Mouse (Mus musculus) fat pad, adult 2 months (tissue): ENCODE results near the gene Nwd2.

Experiments
- DNase-seq: peaks from one replicate; pipeline ENCODE4 v3.0.0-alpha.2; 2011; ENCODE audit warnings: low read depth, low spot score; ENCODE audit errors: extremely low read depth

Nwd2 gene

DNA sequence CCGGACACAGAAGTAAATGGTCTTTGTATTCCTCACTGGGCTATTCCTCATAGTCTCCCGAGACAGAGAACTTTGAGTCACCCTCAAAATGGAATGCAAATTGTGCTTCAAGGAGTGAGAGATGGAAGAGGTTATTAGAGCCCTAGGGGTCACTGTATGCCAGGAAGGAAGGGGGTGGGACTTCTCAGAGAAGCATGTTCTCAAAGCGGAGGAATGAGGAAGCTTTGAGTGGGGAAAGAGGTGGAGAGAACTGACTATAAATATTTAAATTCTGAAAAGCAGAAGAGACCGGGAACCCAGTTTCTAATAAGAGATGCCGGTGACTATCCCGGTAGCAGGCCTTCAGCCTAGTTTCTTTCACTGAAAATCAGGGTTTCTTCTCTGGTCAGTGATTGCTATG lies 178.1 kb downstream of the Nwd2 start:
- no peak for DNase-seq

DNA sequence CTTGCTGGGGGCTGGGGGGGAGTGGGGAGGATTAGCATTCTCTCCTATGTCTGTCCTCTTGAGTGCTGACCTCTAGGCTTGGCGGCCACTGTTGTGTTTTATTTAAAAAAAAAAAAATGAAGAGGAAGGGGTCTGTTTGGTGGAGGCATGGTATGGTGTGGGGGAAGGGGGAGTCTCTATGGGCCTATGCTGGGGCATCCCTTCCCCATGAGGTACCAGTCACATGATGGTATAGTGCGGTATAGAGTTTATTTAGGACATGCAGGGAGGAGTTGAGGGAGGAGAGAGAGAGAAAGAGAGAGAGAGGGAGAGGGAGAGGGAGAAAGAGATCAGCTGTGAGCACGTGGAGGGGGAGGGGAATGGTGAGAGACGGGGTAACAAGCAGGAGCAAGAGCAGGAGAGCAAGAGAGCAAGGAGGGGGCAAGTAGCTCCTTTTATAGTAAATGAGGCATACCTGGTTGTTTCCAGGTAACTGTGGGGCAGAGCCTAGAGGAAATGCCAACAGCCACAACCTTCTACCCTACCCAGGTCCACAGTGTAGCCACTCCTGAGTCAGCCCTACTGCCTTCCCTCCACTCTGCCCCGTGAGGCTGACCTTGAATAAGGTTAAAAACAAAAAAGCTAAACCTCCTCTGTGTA lies 178.6 kb downstream of the Nwd2 start:
- DNase-seq = no peak

DNA sequence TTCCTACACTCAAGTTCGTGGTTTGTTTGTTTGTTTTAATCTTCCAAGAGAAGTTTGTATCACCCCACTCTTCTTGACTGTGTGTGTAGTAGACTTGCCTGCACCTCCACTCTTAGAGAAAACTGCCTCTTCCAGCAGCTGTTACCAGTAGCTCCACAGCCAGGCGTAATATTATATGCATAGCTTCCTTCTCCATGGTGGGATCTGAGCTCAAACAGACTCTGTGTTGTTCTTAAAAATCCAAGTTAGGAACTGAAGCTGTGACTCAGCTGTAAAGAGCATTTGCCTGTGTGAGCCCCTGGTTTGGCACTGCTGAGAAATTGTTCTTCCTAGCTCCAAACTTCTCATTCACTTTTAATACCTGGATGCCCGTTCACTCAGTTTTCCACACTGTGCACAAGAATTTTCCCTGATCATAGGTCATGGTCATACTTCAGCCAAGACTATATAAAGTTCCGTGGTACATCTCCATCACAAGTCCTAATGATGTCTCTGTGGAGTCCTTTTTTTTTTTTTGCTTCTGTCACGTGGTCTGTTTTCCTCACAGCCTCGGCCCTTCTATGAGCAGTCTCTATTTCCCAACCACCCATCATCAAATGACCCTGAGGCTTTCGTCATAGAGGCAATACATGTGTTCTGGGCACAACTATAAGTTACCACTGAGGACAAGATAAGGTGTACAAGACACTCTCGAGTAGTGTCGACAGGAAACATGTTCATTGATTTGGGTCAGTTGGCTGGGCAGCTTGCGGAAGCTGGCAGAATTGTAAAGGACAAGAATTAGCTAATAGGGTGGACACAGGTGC lies 179.7 kb downstream of the Nwd2 start:
- no peak for DNase-seq

DNA sequence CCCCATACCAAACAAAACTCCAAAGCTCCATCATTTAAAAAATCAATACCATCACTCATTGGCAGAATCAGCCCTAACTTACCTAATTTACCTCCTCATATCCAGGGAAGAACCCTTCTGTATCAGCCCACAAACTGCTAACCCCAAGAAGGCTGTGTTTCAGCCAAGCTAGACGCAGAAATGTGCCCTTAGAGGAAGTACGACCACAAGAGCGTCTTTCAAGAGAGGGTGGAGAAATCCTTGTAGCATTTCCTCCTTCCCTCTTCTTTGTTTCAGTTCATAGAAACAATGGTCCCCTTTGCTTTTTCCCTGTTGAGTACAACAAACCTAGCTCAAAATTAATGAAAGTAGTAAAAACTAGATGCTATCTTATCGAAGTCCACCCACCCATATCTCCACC lies 182.2 kb downstream of the Nwd2 start:
- DNase-seq = no peak

DNA sequence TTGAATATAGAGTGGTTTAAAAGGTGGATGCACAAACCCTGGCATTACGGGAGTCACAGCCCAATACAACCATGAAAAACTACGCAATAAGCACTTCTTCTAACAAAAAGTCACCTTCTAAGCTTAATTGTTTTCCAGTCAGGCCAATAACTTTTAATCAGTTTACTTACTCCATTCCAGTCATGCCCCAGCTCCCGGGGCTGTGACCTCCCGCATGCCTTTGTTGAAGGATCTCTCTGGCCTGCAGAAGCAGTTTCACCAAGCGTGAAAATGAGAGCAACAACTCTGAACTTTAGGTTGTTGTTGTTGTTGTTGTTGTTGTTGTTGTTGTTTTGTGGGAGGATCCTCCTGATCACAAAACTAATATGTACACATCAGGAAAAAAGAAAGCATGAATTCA lies 185.1 kb downstream of the Nwd2 start:
- no peak for DNase-seq

DNA sequence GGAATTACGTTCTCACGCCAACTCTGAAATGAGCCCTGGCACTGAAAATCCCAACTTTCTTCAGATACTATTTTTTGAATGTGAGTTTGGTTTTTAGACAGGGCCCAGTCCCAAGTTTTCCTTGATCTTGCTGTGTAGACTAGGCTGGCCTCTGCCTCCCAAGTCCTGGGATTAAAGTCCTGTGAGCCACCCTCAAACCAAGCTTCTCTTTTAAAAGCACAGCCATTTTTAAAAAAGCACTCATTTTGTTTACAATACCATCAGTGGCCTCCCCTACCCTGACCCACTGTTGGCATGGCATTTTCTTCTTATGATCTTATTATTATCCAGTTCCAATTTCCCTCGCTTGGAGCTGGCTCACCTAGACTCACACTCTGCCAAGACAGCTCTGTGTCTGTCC lies 185.5 kb downstream of the Nwd2 start:
- DNase-seq = no peak

DNA sequence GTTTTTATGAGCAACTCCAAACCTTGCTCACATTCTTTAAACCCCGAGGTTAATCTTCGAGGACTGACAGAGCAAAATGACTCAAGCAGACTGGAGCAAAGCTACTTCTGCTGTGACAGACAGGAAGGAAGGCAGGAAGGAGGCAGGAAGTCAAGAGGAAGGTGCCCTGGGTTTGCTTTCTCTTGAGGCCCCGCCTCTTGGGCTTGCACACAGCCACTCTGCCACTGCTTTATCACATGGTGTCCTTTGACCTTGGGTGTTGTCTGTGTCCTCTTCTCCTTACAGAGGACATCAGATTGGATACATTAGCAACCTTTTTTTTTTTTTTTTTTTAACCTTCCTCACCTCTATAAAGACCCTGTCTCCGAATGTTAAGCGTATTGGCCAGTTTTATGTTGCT lies 188.2 kb downstream of the Nwd2 start:
- no peak for DNase-seq

DNA sequence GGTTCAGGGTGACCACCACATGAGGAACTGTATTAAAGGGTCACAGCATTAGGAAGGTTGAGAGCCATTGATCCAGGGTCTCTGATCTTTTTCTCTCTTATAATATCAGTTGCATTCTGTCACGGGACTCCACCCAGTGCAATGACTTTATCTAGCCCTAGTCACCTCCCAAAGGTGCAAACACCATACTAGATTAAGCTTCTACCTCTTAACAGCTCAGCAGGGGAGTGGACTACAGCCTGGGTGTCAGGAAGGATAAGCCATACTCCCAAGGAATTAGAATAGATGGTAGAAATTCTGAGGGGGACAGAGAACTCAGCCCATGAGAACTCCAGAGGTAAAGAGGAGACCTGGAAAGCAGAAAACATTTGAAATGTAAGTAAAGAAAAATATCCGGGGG lies 188.9 kb downstream of the Nwd2 start:
- no peak for DNase-seq

DNA sequence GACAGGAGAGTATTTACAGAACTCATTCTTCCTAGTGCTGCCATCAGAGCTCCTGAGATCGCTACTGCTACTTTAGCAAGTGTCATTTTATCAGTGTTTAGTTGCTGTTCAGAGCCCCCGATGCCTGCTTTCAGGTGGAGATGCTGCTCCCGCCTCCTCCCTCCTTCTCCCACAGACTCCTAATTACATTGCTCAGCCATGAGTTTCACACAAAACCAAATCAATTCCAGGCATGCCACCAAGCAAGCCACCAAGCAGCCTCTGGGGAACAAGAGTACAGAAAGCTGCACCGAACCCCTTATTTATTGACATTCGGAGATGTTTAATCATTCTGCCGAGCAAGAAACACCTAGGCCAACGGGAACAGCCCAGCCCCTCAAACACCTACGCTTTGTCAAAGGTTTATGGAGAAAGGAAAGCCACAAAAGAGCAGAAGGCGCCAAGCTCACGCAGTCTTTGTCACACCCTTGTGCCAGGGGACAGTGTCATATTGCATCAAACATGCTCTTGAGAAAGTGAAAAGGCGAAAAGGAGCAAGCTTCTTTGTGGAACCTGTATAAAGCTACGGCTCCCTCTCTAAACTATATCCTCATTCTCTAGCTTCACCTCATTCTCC lies 191.0 kb downstream of the Nwd2 start:
- no peak for DNase-seq

DNA sequence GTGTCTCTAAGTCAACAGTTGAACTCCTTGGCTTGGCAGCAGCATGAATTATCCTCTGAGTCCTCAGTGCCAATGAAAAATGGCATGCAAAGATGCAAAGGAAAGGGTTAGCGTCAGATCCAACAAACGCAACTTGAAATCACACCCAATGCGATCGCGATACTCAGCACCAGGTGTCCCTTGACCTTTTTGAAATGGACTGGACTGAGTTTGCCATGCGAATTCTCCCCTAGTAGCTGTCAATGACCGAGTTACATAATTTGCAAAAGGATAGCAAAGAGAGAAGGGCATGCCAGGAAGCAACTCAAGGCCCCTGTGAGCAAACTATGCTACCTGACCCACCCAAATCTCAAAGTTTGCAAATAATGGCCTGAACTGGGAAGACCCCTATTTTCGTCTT lies 198.2 kb downstream of the Nwd2 start:
- DNase-seq = no peak

DNA sequence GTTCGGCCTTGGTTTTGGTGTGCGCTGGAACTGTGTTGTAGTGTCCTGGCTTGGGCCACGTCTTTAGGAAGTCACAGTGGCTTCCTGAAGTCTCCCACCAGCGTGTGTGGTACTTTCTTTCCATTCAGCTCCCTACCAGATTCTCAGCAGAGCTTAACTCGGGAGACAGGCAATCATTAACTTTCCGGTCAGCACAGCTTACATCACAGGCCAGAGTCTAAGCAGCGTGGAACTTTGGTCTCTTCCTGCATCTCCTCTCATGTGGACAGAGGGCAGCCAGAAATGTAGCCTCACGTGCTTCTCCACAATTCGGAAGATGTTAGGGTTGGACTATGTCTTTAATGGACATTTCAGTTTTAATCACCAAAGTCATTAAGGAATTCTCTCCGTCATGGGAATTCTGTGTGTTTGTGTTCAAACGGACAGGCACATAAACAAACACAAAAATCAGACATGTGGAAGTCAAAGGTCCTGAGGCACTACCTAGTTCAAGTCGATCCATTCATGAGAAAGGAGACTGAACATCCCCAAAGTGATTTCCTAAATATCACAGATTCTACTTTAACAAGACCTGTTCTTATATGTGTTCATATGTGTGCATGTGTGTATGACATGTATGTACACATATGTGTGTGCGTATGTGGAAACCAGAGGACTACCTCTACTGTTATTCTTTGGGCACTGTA lies 198.8 kb downstream of the Nwd2 start:
- no peak for DNase-seq

DNA sequence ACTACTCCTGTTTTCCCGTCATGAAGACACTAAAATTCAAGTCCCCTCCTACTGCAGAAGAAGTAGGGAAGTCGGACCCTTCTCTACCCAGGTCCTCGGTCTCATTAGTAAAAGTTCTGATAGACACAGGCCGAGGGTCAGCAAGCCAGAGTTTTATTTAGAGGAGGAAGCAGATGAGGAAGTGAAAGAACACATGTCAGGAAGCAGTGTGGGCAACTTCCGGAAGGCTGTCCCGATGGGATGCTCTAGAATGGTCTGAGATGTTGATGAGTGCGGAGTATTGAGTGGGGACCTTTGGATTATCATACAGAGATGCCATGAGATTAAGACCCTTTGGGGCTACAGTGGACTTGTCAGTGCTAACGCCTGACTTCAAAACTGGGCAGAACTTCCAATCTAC lies 210.0 kb downstream of the Nwd2 start:
- DNase-seq = no peak
